Mouse (Mus musculus): ENCODE measurements around the gene Zkscan17. TPM values are rescaled to one million over a fixed set of nuclear protein-coding genes. Genes with fewer than 3 reads are reported as not detected.

Zkscan17 gene
- total RNA-seq, 1 experiment from 2014 or later, result 18.3 TPM

Other genes with a start within 250 kb of the Zkscan17 start
- not detected in 2 replicates for gene Wnt3a, start 236.0 kb downstream of the Zkscan17 start, total RNA-seq (2017)
- 0.30 TPM in 1 of 2 replicates, not detected in the other for gene Wnt9a, start 219.8 kb downstream of the Zkscan17 start, total RNA-seq (2017)
- not detected in 2 replicates for gene Prss38, start 151.1 kb downstream of the Zkscan17 start, total RNA-seq (2017)
- 5.3 and 7.8 TPM in 2 replicates for gene Jmjd4, start 76.7 kb downstream of the Zkscan17 start, total RNA-seq (2017)
- gene Snap47, start 75.6 kb downstream of the Zkscan17 start, total RNA-seq (2017), result 9.7 and 16.4 TPM in 2 replicates
- gene Zfp867, start 54.3 kb downstream of the Zkscan17 start, total RNA-seq (2017), result 5.9 and 7.9 TPM in 2 replicates
- 3.2 and 4.9 TPM in 2 replicates for gene Nlrp3, start 14.8 kb upstream of the Zkscan17 start, total RNA-seq (2017)
- not detected in 2 replicates for gene Olfr222, start 49.5 kb upstream of the Zkscan17 start, total RNA-seq (2017)
- not detected in 2 replicates for gene Olfr223, start 66.5 kb upstream of the Zkscan17 start, total RNA-seq (2017)
- 128 and 142 TPM in 2 replicates for gene Mprip, start 134.6 kb upstream of the Zkscan17 start, total RNA-seq (2017)